In genomic region chr4:152136112-152136875, GRCm38 (mm10) we compare ENCODE assay signal across 10 mouse cellular contexts. TPM values are rescaled to one million over a fixed set of nuclear protein-coding genes. Genes with fewer than 3 reads are reported as not detected.
DNase-seq lines count a peak whose midpoint lies in the region; ATAC-seq and TF ChIP-seq lines count a peak whose summit lies in the region.
"Had no signal": no experiment of that assay in that cellular context is flagged by ENCODE, and none has a peak within 500 bp of the region (broad histone marks: within the 10 kb centered on the region; RNA-seq: fewer than 3 reads in every experiment).

No protein-coding gene starts in this region.

- no peaks in the 10 kb centered on the region for H3K36me3 ChIP-seq in kidney, postnatal 0 days (ENCODE audit: insufficient read depth, low read length)
- H3K36me3 ChIP-seq: lung, embryonic 15.5 days; neural tube, embryonic 13.5 days had no signal

- no peak overlapping the region for H3K27ac ChIP-seq in kidney, postnatal 0 days
- H3K27ac ChIP-seq: lung, embryonic 15.5 days; neural tube, embryonic 13.5 days had no signal

- no peak overlapping the region for H3K4me2 ChIP-seq in kidney, postnatal 0 days (ENCODE audit: low read length)
- H3K4me2 ChIP-seq: lung, embryonic 15.5 days; neural tube, embryonic 13.5 days had no signal

- peaks cover 13% of the 10 kb centered on the region; the same call in 1 of the 2 replicates for H3K4me1 ChIP-seq in kidney, postnatal 0 days (replicated peaks; ENCODE audit: insufficient read depth, low read length)

- no peak overlapping the region for H3K9ac ChIP-seq in kidney, postnatal 0 days (ENCODE audit: low read depth, low read length)
- H3K9ac ChIP-seq: lung, embryonic 15.5 days; neural tube, embryonic 13.5 days had no signal

- ATAC-seq in kidney, postnatal 0 days (replicated peaks; ENCODE audit: low FRiP score, low read depth): no peak

- 0 out of 2 replicates have a peak, but pooled peaks cover 6% of the 10 kb centered on the region for H3K27me3 ChIP-seq in kidney, postnatal 0 days (ENCODE audit: insufficient read depth, low read length)

- H3K4me3 ChIP-seq in kidney, postnatal 0 days (replicated peaks; ENCODE audit: low read depth, low read length): no peak overlapping the region
- H3K4me3 ChIP-seq: lung, embryonic 15.5 days; neural tube, embryonic 13.5 days had no signal

- DNase-seq in kidney, postnatal 0 days (ENCODE audit: low spot score): peak; percentile 52
- DNase-seq in kidney, adult 8-10 months: no peak
- DNase-seq in 3T3-L1 (ENCODE audit: low read depth, low spot score): peak; percentile 60
- peak; percentile 58 for DNase-seq in 416B (ENCODE audit: low read depth)
- DNase-seq in brain, adult 2 months (ENCODE audit: low read depth, low spot score): peak; percentile 59
- DNase-seq in urinary bladder, adult 2 months (ENCODE audit: low spot score): no peak
- no peak for DNase-seq in urinary bladder, postnatal 36 days (ENCODE audit: low spot score in 2 of 2)
- DNase-seq: spleen, adult 18-20 months had no signal

- peak; percentile 74 for TF ChIP-seq CTCF in kidney, postnatal 0 days (IDR thresholded peaks at IDR 0.05; ENCODE audit: low read depth)

- 25% methylated on average over 6 of the region's 6 CpGs for WGBS in kidney, postnatal 0 days

- no peaks in the 10 kb centered on the region for H3K9me3 ChIP-seq in kidney, postnatal 0 days (replicated peaks; ENCODE audit: low read length)
- H3K9me3 ChIP-seq: lung, embryonic 15.5 days; neural tube, embryonic 13.5 days had no signal

RNA-seq across cellular contexts. Expression of gene Espn, which starts 15.9 kb away (rescaled TPM):
- polyA plus RNA-seq in kidney, postnatal 0 days (2015; fragmentation: Nextera tagmentation; extraction: Ambion mirVana): 32.9 and 35.0 TPM in 2 replicates
- polyA plus RNA-seq in urinary bladder, adult 2 months (2012; rRNA removed): 6.0 and 7.8 TPM in 2 replicates

RNA-seq across cellular contexts. Expression of gene Tnfrsf25, which starts 20.6 kb away (rescaled TPM):
- polyA plus RNA-seq in kidney, postnatal 0 days (2015; fragmentation: Nextera tagmentation; extraction: Ambion mirVana): 0.68 and 0.83 TPM in 2 replicates
- 3.7 TPM in 2 replicates for polyA plus RNA-seq in urinary bladder, adult 2 months (2012; rRNA removed)

RNA-seq across cellular contexts. Expression of gene Hes2, which starts 22.4 kb away (rescaled TPM):
- polyA plus RNA-seq in kidney, postnatal 0 days (2015; fragmentation: Nextera tagmentation; extraction: Ambion mirVana): 0.41 and 0.78 TPM in 2 replicates
- 0.23 and 0.46 TPM in 2 replicates for polyA plus RNA-seq in urinary bladder, adult 2 months (2012; rRNA removed)

RNA-seq across cellular contexts. Expression of gene Acot7, which starts 41.6 kb away (rescaled TPM):
- 56.4 and 63.5 TPM in 2 replicates for polyA plus RNA-seq in kidney, postnatal 0 days (2015; fragmentation: Nextera tagmentation; extraction: Ambion mirVana)
- polyA plus RNA-seq in urinary bladder, adult 2 months (2012; rRNA removed): 44.9 and 48.1 TPM in 2 replicates

Comparison
In these comparisons a context has a peak if more than half of its experiments do, and no peak if none do; other contexts are left out.
1. DNase-seq: peak in kidney, postnatal 0 days (single experiment), 3T3-L1 (single experiment), 416B (single experiment) and brain, adult 2 months (single experiment); none in kidney, adult 8-10 months (0 of 2), urinary bladder, adult 2 months (single experiment) and urinary bladder, postnatal 36 days (0 of 2).